Mouse (Mus musculus) heart, adult 2 months (tissue): ENCODE measurements around the gene Neurl1a. TPM values are rescaled to one million over a fixed set of nuclear protein-coding genes. Genes with fewer than 3 reads are reported as not detected.

ENCODE experiments used
- DNase-seq, 2 experiments: peaks; one replicate each; pipeline ENCODE4 v3.0.0; 2021
- H3K27ac ChIP-seq: fragments of 200-600 bp; 2 replicates; pipeline ENCODE4 v1.8.1; 2022
- H3K27me3 ChIP-seq: fragments of 200-500 bp; 2 replicates; pipeline ENCODE4 v1.6.1; 2012; ENCODE audit warnings: mild to moderate bottlenecking, low read length, inconsistent platforms, mixed read lengths; ENCODE audit not compliant: control insufficient read depth, insufficient read depth
- H3K36me3 ChIP-seq: fragments of 200-500 bp; 2 replicates; pipeline ENCODE4 v1.6.1; 2012; ENCODE audit warnings: low read length, inconsistent platforms; ENCODE audit not compliant: control insufficient read depth, insufficient read depth
- H3K4me1 ChIP-seq: fragments of 200-500 bp; 2 replicates; pipeline ENCODE4 v1.6.1; 2011; ENCODE audit warnings: low read length; ENCODE audit not compliant: control insufficient read depth, insufficient read depth
- H3K4me3 ChIP-seq: fragments of 200-600 bp; 2 replicates; pipeline ENCODE4 v1.8.1; 2022
- H3K79me2 ChIP-seq: fragments of 200-500 bp; replicated peaks from 2 replicates; pipeline ENCODE4 v1.6.1; 2012; ENCODE audit warnings: mild to moderate bottlenecking, inconsistent platforms, low read length, moderate library complexity, mixed read lengths; ENCODE audit not compliant: control insufficient read depth, insufficient read depth
- H3K9ac ChIP-seq: fragments of 200-500 bp; 2 replicates; pipeline ENCODE4 v1.6.1; 2012; ENCODE audit warnings: low read depth, mild to moderate bottlenecking, control low read depth, inconsistent platforms, low read length, mixed read lengths
- CTCF ChIP-seq: fragments of 200-600 bp; IDR thresholded peaks from 2 replicates; pipeline ENCODE4 v1.8.1; 2022; ENCODE audit warnings: antibody characterized with exemption, mild to moderate bottlenecking, moderate library complexity
- EP300 ChIP-seq: fragments of 200-500 bp; IDR thresholded peaks from 2 replicates; pipeline ENCODE4 v1.6.1; 2011; ENCODE audit warnings: low read depth, low read length, control low read depth; ENCODE audit not compliant: insufficient read depth
- POLR2A ChIP-seq: fragments of 200-500 bp; IDR thresholded peaks from 2 replicates; pipeline ENCODE4 v1.6.1; 2011; ENCODE audit warnings: mild to moderate bottlenecking, low read depth, low read length, control low read depth; ENCODE audit not compliant: insufficient read depth
- WGBS: fragments of 180-500 bp; shearing (Covaris S2); methylation state at CpG from one replicate; pipeline ENCODE4 v1.1.7; 2018; 5-methylcytosine and 5-hydroxymethylcytosine counted together
- intact Hi-C: fragments of 180-260 bp; cut with DNase I; formaldehyde crosslinking; loops from one replicate; pipeline ENCODE4 v1.15.1; 2025
- polyA plus RNA-seq: library from polyadenylated mRNA; depleted of rRNA; stranded (reverse); fragments of >200 nt; gene quantifications from 2 replicates; pipeline ENCODE4 v1.2.3, GENCODE M21; 2012
- total RNA-seq, 2 experiments: library from RNA; stranded (reverse); gene quantifications; 2 replicates each; pipeline ENCODE4 v1.2.3; 2021

The Neurl1a gene
- total and polyA plus RNA-seq, 3 experiments = 1.5 to 2.5 (median 1.7) TPM

DNA sequence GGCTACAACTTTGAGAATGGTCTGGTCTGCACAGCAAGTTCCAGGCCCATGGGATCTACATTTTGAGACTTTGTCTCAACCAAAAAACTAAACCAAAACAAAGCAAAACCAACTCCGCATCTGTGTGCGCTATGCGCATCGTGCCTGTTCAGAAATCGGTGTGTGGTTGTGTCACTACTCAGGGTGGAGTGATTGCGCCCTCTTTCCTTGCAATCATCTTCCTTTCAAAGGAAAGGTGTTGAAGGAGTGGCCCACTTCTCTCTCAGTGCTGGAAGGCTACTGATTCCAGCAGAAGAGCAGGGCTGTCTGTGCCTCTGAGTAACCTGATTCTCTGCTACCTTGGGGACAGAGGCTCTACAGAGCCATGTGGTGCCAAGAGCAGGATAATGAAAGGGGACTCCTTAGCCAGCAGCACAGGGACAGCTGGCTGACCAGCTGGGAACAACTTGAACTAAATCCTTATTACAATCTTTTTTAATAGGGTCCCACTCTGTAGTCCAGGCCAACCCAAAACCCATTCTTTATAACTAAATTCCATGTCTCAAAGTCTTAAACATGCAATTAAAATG lies 15.4 kb upstream of the Neurl1a start:
- no peak for DNase-seq
- intact Hi-C loops = no loop called here
- Histone ChIP-seq H3K36me3 (no peaks in the 10 kb centered on the region), H3K27me3 (no peaks in the 10 kb centered on the region), H3K4me3 (no peak overlapping the region), H3K4me1 (no peaks in the 10 kb centered on the region), H3K27ac (no peak overlapping the region), H3K9ac (no peak overlapping the region), H3K79me2 (no peaks in the 10 kb centered on the region)
- WGBS = 95% methylated on average over 6 of the region's 6 CpGs
- TF ChIP-seq POLR2A (no peak), CTCF (no peak), EP300 (no peak)

DNA sequence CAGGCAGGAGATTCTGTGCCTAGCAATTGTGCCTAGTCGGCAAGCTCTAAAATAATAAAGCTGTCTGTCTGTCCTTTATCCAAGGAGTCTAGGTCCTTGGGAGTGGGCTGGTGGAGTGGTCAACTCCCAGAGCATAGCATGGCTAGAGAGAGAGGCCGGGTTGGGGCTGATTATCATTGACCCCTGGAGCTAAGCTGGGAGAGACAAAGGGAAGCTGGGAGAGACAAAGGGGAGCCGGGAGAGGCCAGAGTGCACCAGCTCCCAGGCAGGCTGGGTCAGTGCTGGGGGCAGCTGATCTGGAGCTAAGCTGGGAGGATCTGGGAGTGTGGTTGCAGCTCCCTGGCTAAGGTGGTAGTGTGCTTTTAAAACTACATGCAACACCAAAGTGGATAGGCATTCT lies 11.9 kb upstream of the Neurl1a start:
- no peaks in the 10 kb centered on the region for H3K79me2 ChIP-seq

DNA sequence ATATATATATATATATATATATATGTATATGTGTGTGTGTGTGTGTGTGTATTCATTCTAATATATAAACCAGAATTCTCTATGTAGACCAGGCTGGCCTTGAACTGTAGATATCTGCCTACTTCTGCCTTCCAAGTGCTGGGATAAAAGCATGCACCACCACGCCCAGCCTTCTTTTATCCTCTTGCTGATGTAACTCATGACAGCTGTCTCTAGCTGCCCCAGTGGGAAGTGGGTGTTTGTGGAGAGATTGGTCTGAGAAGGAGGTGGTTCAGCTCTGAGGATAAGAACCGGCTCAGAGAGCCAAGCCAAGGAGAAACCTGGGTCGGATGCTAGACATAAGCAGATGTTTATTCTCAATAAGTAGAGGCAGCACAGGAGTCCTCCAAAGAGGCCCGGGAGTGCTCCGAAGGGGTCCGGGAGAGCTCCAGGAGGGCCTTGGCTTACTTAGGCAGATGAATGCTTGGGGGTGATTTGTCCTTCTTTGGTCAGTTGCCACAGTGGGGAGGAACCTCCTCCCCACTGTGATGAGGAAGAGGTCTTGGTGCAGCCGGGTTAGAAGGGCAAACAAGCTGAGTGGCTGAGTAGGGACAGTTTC lies 10.9 kb upstream of the Neurl1a start:
- 43% methylated on average over 7 of the region's 7 CpGs for WGBS
- Histone ChIP-seq H3K27ac (no peak overlapping the region), H3K9ac (no peak overlapping the region), H3K4me3 (no peak overlapping the region), H3K36me3 (no peaks in the 10 kb centered on the region), H3K79me2 (no peaks in the 10 kb centered on the region), H3K27me3 (no peaks in the 10 kb centered on the region), H3K4me1 (no peaks in the 10 kb centered on the region)
- DNase-seq = peak in 1 of 2 experiments; percentile 27
- intact Hi-C loops = loop anchor here (1.0 kb wide), 1 partner anchor 46 kb away; no protein-coding TSS in a partner anchor
- TF ChIP-seq CTCF = no peak
- no peak for TF ChIP-seq EP300
- no peak for TF ChIP-seq POLR2A

More for the DNA sequence above, 11.9 kb upstream of the Neurl1a start:
- no peaks in the 10 kb centered on the region for H3K36me3 ChIP-seq
- no peak for DNase-seq
- TF ChIP-seq POLR2A = no peak
- TF ChIP-seq EP300 = no peak
- no peak for TF ChIP-seq CTCF
- 58% methylated on average over 3 of the region's 3 CpGs for WGBS
- no peak overlapping the region for H3K27ac ChIP-seq
- no peaks in the 10 kb centered on the region for H3K27me3 ChIP-seq
- H3K4me3 ChIP-seq = no peak overlapping the region
- H3K4me1 ChIP-seq = no peaks in the 10 kb centered on the region
- H3K9ac ChIP-seq = no peak overlapping the region
- intact Hi-C loops = no loop called here

DNA sequence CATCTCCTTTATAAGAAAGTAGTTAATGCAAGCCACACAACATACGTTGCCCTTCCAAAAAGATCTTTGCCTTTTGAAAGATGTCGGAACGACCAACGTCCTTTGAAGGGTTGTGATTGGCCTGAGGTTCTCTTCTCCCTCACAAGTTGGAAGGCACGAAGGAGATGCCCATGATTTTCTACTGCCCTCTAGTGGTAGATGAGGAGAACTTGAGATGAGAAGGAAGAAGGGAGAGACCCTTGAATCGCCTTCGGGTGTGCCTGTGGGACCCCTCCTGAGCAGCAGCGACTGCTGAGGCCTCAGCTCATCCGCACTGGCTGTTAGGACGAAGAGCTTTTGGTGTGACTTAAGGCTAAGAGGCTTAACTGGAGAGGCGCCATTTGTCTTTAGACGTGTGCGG lies 10.4 kb upstream of the Neurl1a start:
- no peak for TF ChIP-seq EP300
- peak; percentile 90 for TF ChIP-seq CTCF
- Histone ChIP-seq H3K79me2 (no peaks in the 10 kb centered on the region), H3K27ac (no peak overlapping the region; the same call in 1 of the 2 replicates), H3K36me3 (no peaks in the 10 kb centered on the region), H3K4me1 (no peaks in the 10 kb centered on the region), H3K9ac (no peak overlapping the region), H3K4me3 (peak overlapping the region; percentile 37), H3K27me3 (no peaks in the 10 kb centered on the region)
- DNase-seq = peak; percentile 33 to 64
- intact Hi-C loops = loop anchor here (1.0 kb wide), 1 partner anchor 47 kb away; no protein-coding TSS in a partner anchor
- WGBS = 6% methylated on average over 13 of the region's 13 CpGs

DNA sequence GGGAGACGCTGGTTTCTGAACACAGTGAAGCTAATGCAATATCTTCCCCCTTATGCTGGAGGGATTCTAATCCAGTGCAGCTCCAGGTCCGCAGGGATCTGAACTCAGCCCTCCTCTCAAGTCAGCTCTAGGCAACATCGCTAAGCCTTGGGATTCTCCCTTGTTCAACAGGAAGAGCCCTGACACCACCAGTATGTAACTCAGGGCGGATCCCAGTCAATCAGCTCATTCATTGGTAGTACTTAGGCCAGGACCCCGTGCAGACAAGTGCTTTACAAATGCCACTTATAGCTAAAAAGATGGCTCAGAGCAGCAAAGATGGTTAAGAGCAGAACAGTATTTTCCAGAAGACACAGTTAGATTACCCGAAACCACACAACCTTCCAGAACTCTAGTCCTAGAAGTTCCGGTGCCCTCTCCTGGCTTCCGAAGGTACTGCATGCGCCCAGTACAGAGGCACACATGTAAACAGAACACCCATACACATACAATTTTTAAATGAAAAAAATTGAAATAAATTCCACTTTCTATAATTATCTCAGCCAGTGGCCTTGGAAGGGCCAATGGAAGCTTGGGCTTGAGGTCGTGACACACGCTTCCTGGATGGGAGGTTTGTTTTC lies 9.7 kb upstream of the Neurl1a start:
- peak; percentile 82 to 91 for DNase-seq
- Histone ChIP-seq H3K9ac (peak overlapping the region; percentile 52), H3K4me3 (peak overlapping the region; percentile 37), H3K27me3 (no peaks in the 10 kb centered on the region), H3K27ac (peak overlapping the region; percentile 3; the same call in 1 of the 2 replicates), H3K4me1 (no peaks in the 10 kb centered on the region), H3K36me3 (no peaks in the 10 kb centered on the region), H3K79me2 (no peaks in the 10 kb centered on the region)
- 10% methylated on average over 11 of the region's 11 CpGs for WGBS
- TF ChIP-seq EP300 = no peak
- peak; percentile 97 for TF ChIP-seq CTCF
- intact Hi-C loops = loop anchor here (1.0 kb wide), 1 partner anchor 48 kb away; no protein-coding TSS in a partner anchor

DNA sequence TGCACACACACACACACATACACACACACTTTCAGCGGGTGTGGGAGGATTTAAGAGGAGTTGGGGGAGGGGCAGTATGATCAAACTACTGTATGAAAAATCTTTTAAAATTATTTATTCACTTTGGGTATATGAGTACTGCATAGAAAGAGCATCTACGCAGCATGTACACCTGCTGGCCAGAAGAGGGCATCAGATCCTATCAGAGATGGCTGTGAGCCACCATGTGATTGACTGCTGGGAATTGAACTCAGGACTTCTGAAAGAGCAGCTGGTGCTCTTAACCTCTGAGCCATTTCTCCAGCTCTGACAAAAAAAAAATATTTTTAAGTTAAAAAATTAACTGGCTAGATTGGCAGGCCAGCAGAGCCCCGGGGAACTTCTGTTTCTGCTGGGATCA lies 4.1 kb upstream of the Neurl1a start:
- no peak for DNase-seq
- Histone ChIP-seq H3K27me3 (peaks cover 7% of the 10 kb centered on the region), H3K79me2 (no peaks in the 10 kb centered on the region), H3K36me3 (no peaks in the 10 kb centered on the region), H3K4me3 (no peak overlapping the region), H3K9ac (no peak overlapping the region), H3K4me1 (no peaks in the 10 kb centered on the region), H3K27ac (no peak overlapping the region)
- TF ChIP-seq EP300 (no peak), CTCF (peak; percentile 73)
- intact Hi-C loops = loop anchor here (5.0 kb wide), 1 partner anchor 88 kb away; no protein-coding TSS in a partner anchor
- WGBS = 40% methylated on average over 3 of the region's 3 CpGs
